9 mouse cellular contexts compared by ENCODE assay signal in the genomic region with DNA sequence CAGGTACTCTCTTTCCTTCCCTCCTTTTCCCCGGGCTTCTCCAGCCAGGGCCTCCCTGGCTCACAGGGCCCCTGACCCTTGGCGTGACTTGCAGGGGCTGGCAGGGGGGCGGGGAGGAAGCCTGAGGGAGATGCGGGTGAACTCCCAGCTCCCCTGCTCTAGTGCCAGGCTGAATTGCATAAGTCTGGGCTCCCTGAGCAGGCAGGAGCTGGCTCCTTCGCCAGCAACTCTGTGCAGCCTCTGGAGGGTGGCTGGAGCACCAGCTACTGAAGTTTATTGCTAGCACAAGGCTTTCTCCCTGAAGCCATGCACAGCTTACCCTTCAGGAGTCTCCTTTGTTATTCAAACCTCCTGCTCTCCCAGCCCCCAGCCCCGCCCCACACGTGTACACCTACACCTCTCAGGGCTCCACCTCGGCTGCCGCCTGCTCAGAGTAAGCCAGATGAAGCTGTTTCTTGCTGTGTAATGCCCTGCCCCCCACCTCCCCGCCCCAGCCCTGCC.
A peak's percentile ranks its signal among the peaks of the same experiment; 100 is the strongest.
DNase-seq lines count a peak whose midpoint lies in the region; ATAC-seq and TF ChIP-seq lines count a peak whose summit lies in the region.
"Had no signal": no experiment of that assay in that cellular context is flagged by ENCODE, and none has a peak within 500 bp of the region (broad histone marks: within the 10 kb centered on the region; RNA-seq: fewer than 3 reads in every experiment).

No protein-coding gene starts in this region.

- 9% methylated on average over 10 of the region's 10 CpGs for whole genome bisulfite sequencing in embryonic facial prominence, embryonic 10.5 days
- 17% methylated on average over 10 of the region's 10 CpGs for WGBS in hindbrain, embryonic 14.5 days
- 18% methylated on average over 10 of the region's 10 CpGs for WGBS in limb, embryonic 15.5 days
- 30% methylated on average over 10 of the region's 10 CpGs for WGBS in thymus, adult 2 months

- H3K9me3 ChIP-seq in embryonic facial prominence, embryonic 10.5 days, result no peaks in the 10 kb centered on the region
- H3K9me3 ChIP-seq in hindbrain, embryonic 14.5 days (ENCODE audit: control insufficient read depth, low read length), result no peaks in the 10 kb centered on the region
- H3K9me3 ChIP-seq in limb, embryonic 15.5 days, result no peaks in the 10 kb centered on the region

- DNase-seq in layer of hippocampus, adult 2 months (ENCODE audit: low spot score in 2 of 2), result no peak
- DNase-seq in layer of hippocampus, adult 8-10 months (ENCODE audit: low spot score in 2 of 2), result no peak
- peak; percentile 71 for DNase-seq in embryonic facial prominence, embryonic 10.5 days (ENCODE audit: low spot score)
- DNase-seq in hindbrain, embryonic 14.5 days (ENCODE audit: low spot score), result no peak
- DNase-seq in thymus, adult 2 months, result no peak
- DNase-seq in cerebellum, adult 8-10 months, result no peak
- DNase-seq in layer of hippocampus, adult 9-11 months, result no peak

- peak overlapping the region; percentile 92 for H3K27ac ChIP-seq in layer of hippocampus, adult 2 months
- H3K27ac ChIP-seq in embryonic facial prominence, embryonic 10.5 days (replicated peaks), result peak overlapping the region; percentile 74
- H3K27ac ChIP-seq in hindbrain, embryonic 14.5 days, result no peak overlapping the region
- H3K27ac ChIP-seq in limb, embryonic 15.5 days, result peak overlapping the region; percentile 48
- no peak overlapping the region for H3K27ac ChIP-seq in thymus, adult 2 months (ENCODE audit: control insufficient read depth, insufficient read depth, low read length)
- H3K27ac ChIP-seq: liver, embryonic 14.5 days had no signal

- H3K36me3 ChIP-seq in embryonic facial prominence, embryonic 10.5 days (replicated peaks), result no peaks in the 10 kb centered on the region
- H3K36me3 ChIP-seq in hindbrain, embryonic 14.5 days (replicated peaks; ENCODE audit: control insufficient read depth, insufficient read depth), result no peaks in the 10 kb centered on the region
- no peaks in the 10 kb centered on the region for H3K36me3 ChIP-seq in limb, embryonic 15.5 days
- H3K36me3 ChIP-seq in thymus, adult 2 months (ENCODE audit: control insufficient read depth, insufficient read depth, low read length), result no peaks in the 10 kb centered on the region

- H3K4me2 ChIP-seq in hindbrain, embryonic 14.5 days (replicated peaks), result peak overlapping the region; percentile 59
- peak overlapping the region; percentile 45 for H3K4me2 ChIP-seq in limb, embryonic 15.5 days

- ATAC-seq in hindbrain, embryonic 14.5 days (ENCODE audit: low FRiP score), result 0 out of 2 replicates have a peak, but pooled peaks have one; percentile 21
- ATAC-seq in limb, embryonic 15.5 days (ENCODE audit: insufficient number of reproducible peaks, low FRiP score, low TSS enrichment, low read depth), result 0 out of 2 replicates have a peak, but pooled peaks have one; percentile 48

- H3K27me3 ChIP-seq in embryonic facial prominence, embryonic 10.5 days (replicated peaks; ENCODE audit: low read depth, poor library complexity, severe bottlenecking), result peaks cover 100% of the 10 kb centered on the region
- peaks cover 47% of the 10 kb centered on the region for H3K27me3 ChIP-seq in hindbrain, embryonic 14.5 days (ENCODE audit: control insufficient read depth, insufficient read depth, low read length)
- peaks cover 48% of the 10 kb centered on the region for H3K27me3 ChIP-seq in limb, embryonic 15.5 days
- H3K27me3 ChIP-seq in thymus, adult 2 months (ENCODE audit: control insufficient read depth, insufficient read depth, low read length), result no peaks in the 10 kb centered on the region; the same call in 1 of the 2 replicates

- TF ChIP-seq CTCF in layer of hippocampus, adult 2 months (conservative IDR thresholded peaks at IDR 0.05), result no peak
- no peak for TF ChIP-seq CTCF in thymus, adult 2 months (IDR thresholded peaks at IDR 0.05; ENCODE audit: borderline replicate concordance, control insufficient read depth, extremely low read depth, insufficient read depth, low read length, poor library complexity)

- no peak for TF ChIP-seq POLR2A in thymus, adult 2 months (IDR thresholded peaks at IDR 0.05; ENCODE audit: control insufficient read depth, extremely low read depth, insufficient read depth, low read length, poor library complexity)

- peaks cover 31% of the 10 kb centered on the region for H3K4me1 ChIP-seq in embryonic facial prominence, embryonic 10.5 days
- H3K4me1 ChIP-seq in hindbrain, embryonic 14.5 days (replicated peaks; ENCODE audit: control insufficient read depth, insufficient read depth, low read length), result peaks cover 8% of the 10 kb centered on the region; the same call in 1 of the 2 replicates
- H3K4me1 ChIP-seq in limb, embryonic 15.5 days, result peaks cover 20% of the 10 kb centered on the region
- H3K4me1 ChIP-seq in thymus, adult 2 months (replicated peaks; ENCODE audit: control insufficient read depth, insufficient read depth, low read length), result no peaks in the 10 kb centered on the region

- peak overlapping the region; percentile 57 for H3K4me3 ChIP-seq in layer of hippocampus, adult 2 months
- H3K4me3 ChIP-seq in embryonic facial prominence, embryonic 10.5 days, result peak overlapping the region; percentile 52
- peak overlapping the region; percentile 25 for H3K4me3 ChIP-seq in hindbrain, embryonic 14.5 days (replicated peaks; ENCODE audit: low read length)
- H3K4me3 ChIP-seq in limb, embryonic 15.5 days, result peak overlapping the region; percentile 26
- no peak overlapping the region for H3K4me3 ChIP-seq in thymus, adult 2 months (ENCODE audit: control insufficient read depth, insufficient read depth, low read length)

- H3K9ac ChIP-seq in hindbrain, embryonic 14.5 days, result peak overlapping the region; percentile 11; the same call in 1 of the 2 replicates
- no peak overlapping the region for H3K9ac ChIP-seq in limb, embryonic 15.5 days
- H3K9ac ChIP-seq: liver, embryonic 14.5 days had no signal

Comparison
In these comparisons a context has a peak if more than half of its experiments do, and no peak if none do; other contexts are left out.
1. H3K27ac ChIP-seq: peak in layer of hippocampus, adult 2 months (single experiment), embryonic facial prominence, embryonic 10.5 days (single experiment) and limb, embryonic 15.5 days (single experiment); none in hindbrain, embryonic 14.5 days (single experiment) and thymus, adult 2 months (single experiment).